Mouse (Mus musculus) bone marrow, adult 2 months (tissue): ENCODE measurements at regions not wholly inside any gene's neighbourhood (a gene's known extent, or its start where the extent isn't known, plus 50 kb on each side); places are given as distances from the start of the nearest gene placed in this dataset.

Experiments
- H3K27ac ChIP-seq: fragments of 200-500 bp; 2 replicates; pipeline ENCODE4 v1.5.1; 2012; ENCODE audit warnings: low read depth, mild to moderate bottlenecking, control low read depth, inconsistent platforms, low read length; ENCODE audit not compliant: control insufficient read depth, poor library complexity, insufficient read depth
- H3K4me1 ChIP-seq: fragments of 200-500 bp; 2 replicates; pipeline ENCODE4 v1.6.1; 2011; ENCODE audit warnings: low read length; ENCODE audit not compliant: control insufficient read depth, insufficient read depth
- H3K4me3 ChIP-seq: fragments of 200-500 bp; replicated peaks from 2 replicates; pipeline ENCODE3; 2011; ENCODE audit warnings: mild to moderate bottlenecking, low read depth, low read length, control low read depth; ENCODE audit not compliant: control insufficient read depth
- CTCF ChIP-seq: fragments of 200-500 bp; IDR thresholded peaks from 2 replicates; pipeline ENCODE4 v1.5.1; 2011; ENCODE audit warnings: low read length, control low read depth; ENCODE audit not compliant: control insufficient read depth, insufficient read depth
- POLR2A ChIP-seq: fragments of 200-500 bp; IDR thresholded peaks from 2 replicates; pipeline ENCODE4 v1.6.1; 2011; ENCODE audit warnings: low read depth, mild to moderate bottlenecking, control low read depth, low read length, borderline replicate concordance; ENCODE audit not compliant: control insufficient read depth
- WGBS: fragments of 180-500 bp; shearing (Covaris S2); methylation state at CpG from one replicate; pipeline ENCODE4 v1.1.7; 2018; 5-methylcytosine and 5-hydroxymethylcytosine counted together

- Histone ChIP-seq H3K27ac (no peak overlapping the region), H3K4me3 (no peak overlapping the region), H3K4me1 (peaks cover 3% of the 10 kb centered on the region)
- WGBS = 73% methylated on average over 1 of the region's 1 CpGs
- no peak for TF ChIP-seq CTCF
- no peak for TF ChIP-seq POLR2A
Measured at GRCm38 (mm10) chr10:53440251-53440650, 60.5 kb upstream of the Cep85l start.

- Histone ChIP-seq H3K4me3 (no peak overlapping the region), H3K4me1 (peaks cover 6% of the 10 kb centered on the region), H3K27ac (no peak overlapping the region)
- WGBS = 28% methylated on average over 4 of the region's 4 CpGs
- TF ChIP-seq POLR2A = no peak
- no peak for TF ChIP-seq CTCF
Measured at GRCm38 (mm10) chr10:53438388-53438787, 58.6 kb upstream of the Cep85l start.

GRCm38 (mm10) chr10:53437724-53438123, 58.0 kb upstream of the Cep85l start:
- TF ChIP-seq POLR2A (no peak), CTCF (no peak)
- H3K4me3 ChIP-seq = no peak overlapping the region
- H3K27ac ChIP-seq = no peak overlapping the region
- H3K4me1 ChIP-seq = peaks cover 6% of the 10 kb centered on the region
- 43% methylated on average over 4 of the region's 4 CpGs for WGBS

- Histone ChIP-seq H3K4me1 (peaks cover 6% of the 10 kb centered on the region), H3K4me3 (no peak overlapping the region), H3K27ac (no peak overlapping the region; the same call in 1 of the 2 replicates)
- WGBS = 83% methylated on average over 8 of the region's 8 CpGs
- TF ChIP-seq POLR2A (no peak), CTCF (no peak)
Measured at GRCm38 (mm10) chr10:53436023-53436475, 56.3 kb upstream of the Cep85l start.

- TF ChIP-seq POLR2A (no peak), CTCF (no peak)
- WGBS = 30% methylated on average over 14 of the region's 14 CpGs
- Histone ChIP-seq H3K4me3 (no peak overlapping the region), H3K27ac (peak overlapping the region; percentile 76), H3K4me1 (peaks cover 6% of the 10 kb centered on the region)
Measured at GRCm38 (mm10) chr10:53435181-53435874, 55.6 kb upstream of the Cep85l start.

GRCm38 (mm10) chr10:53434376-53435171, 54.8 kb upstream of the Cep85l start:
- peak overlapping the region; percentile 76 for H3K27ac ChIP-seq
- H3K4me1 ChIP-seq = peaks cover 6% of the 10 kb centered on the region
- TF ChIP-seq CTCF (no peak), POLR2A (no peak)
- no peak overlapping the region for H3K4me3 ChIP-seq
- WGBS = 23% methylated on average over 13 of the region's 13 CpGs

- TF ChIP-seq POLR2A (no peak), CTCF (no peak)
- Histone ChIP-seq H3K27ac (no peak overlapping the region), H3K4me3 (no peak overlapping the region), H3K4me1 (peaks cover 6% of the 10 kb centered on the region)
- 70% methylated on average over 2 of the region's 2 CpGs for WGBS
Measured at GRCm38 (mm10) chr10:53432794-53433193, 53.0 kb upstream of the Cep85l start.

- Histone ChIP-seq H3K4me1 (no peaks in the 10 kb centered on the region), H3K27ac (no peak overlapping the region), H3K4me3 (no peak overlapping the region)
- TF ChIP-seq POLR2A (no peak), CTCF (no peak)
- 76% methylated on average over 7 of the region's 7 CpGs for WGBS
Measured at GRCm38 (mm10) chr10:53429539-53430344, 50.0 kb upstream of the Cep85l start.
